Mouse (Mus musculus) lung, postnatal 0 days (tissue): ENCODE measurements at regions not wholly inside any gene's neighbourhood (a gene's known extent, or its start where the extent isn't known, plus 50 kb on each side); places are given as distances from the start of the nearest gene placed in this dataset.

Source experiments
- CTCF ChIP-seq: IDR thresholded peaks from 2 replicates; pipeline ENCODE4 v1.5.1; 2016; ENCODE audit warnings: antibody characterized with exemption, mild to moderate bottlenecking
- EP300 ChIP-seq: IDR thresholded peaks from 2 replicates; pipeline ENCODE4 v1.6.1; 2016; ENCODE audit warnings: antibody characterized with exemption, mild to moderate bottlenecking, control low read depth

- TF ChIP-seq CTCF (no peak), EP300 (no peak)
Measured at GRCm38 (mm10) chr16:58146479-58146878, 261.8 kb upstream of the Dcbld2 start.
